Mouse (Mus musculus) ES-E14 (cell line): ENCODE data around the gene Lyrm7. TPM values are rescaled to one million over a fixed set of nuclear protein-coding genes. Genes with fewer than 3 reads are reported as not detected.
A peak's percentile ranks its signal among the peaks of the same experiment; 100 is the strongest.

Experiments used
- DNase-seq: peaks from one replicate; pipeline ENCODE4 v3.0.0-alpha.2; 2013; ENCODE audit warnings: low read depth, low spot score
- H3K27ac ChIP-seq: 2 replicates; pipeline ENCODE4 v1.5.1; 2012; ENCODE audit warnings: low read depth, mild to moderate bottlenecking, low read length, moderate library complexity, mixed read lengths; ENCODE audit not compliant: poor library complexity, insufficient read depth, severe bottlenecking
- H3K36me3 ChIP-seq: 2 replicates; pipeline ENCODE4 v1.6.1; 2012; ENCODE audit warnings: mild to moderate bottlenecking, low read length, moderate library complexity, mixed read lengths; ENCODE audit not compliant: control insufficient read depth, poor library complexity, insufficient read depth, severe bottlenecking
- H3K4me1 ChIP-seq, 2 experiments: fragments of 150-350 bp in 1 of 2; sonication (generic) in 1 of 2; 2 replicates each; pipeline ENCODE4 v1.6.1; 2012; ENCODE audit warnings: low read length in 2 of 2, mild to moderate bottlenecking in 1 of 2, mixed read lengths in 1 of 2; ENCODE audit not compliant: control insufficient read depth in 2 of 2, insufficient read depth in 2 of 2, poor library complexity in 1 of 2
- H3K4me3 ChIP-seq, 2 experiments: fragments of 150-350 bp in 1 of 2; sonication (generic) in 1 of 2; 2 replicates each; pipeline ENCODE4 v1.5.1; 2012; ENCODE audit warnings: low read length in 2 of 2, low read depth in 1 of 2, mild to moderate bottlenecking in 1 of 2, mixed read lengths in 1 of 2; ENCODE audit not compliant: insufficient read depth in 1 of 2, poor library complexity in 1 of 2, severe bottlenecking in 1 of 2
- H3K9ac ChIP-seq: 2 replicates; pipeline ENCODE4 v1.6.1; 2012; ENCODE audit warnings: low read depth, mild to moderate bottlenecking, low read length, mixed read lengths; ENCODE audit not compliant: poor library complexity, insufficient read depth, severe bottlenecking
- H3K9me3 ChIP-seq: fragments of 150-350 bp; sonication (generic); 2 replicates; pipeline ENCODE4 v1.6.1; 2012; ENCODE audit warnings: low read depth, mild to moderate bottlenecking, low read length; ENCODE audit not compliant: control insufficient read depth, insufficient read depth
- CHD2 ChIP-seq: IDR thresholded peaks from 2 replicates; pipeline ENCODE4 v1.6.1; 2014; ENCODE audit warnings: mild to moderate bottlenecking, low read depth, low read length, inconsistent platforms
- HCFC1 ChIP-seq: IDR thresholded peaks from 2 replicates; pipeline ENCODE4 v1.6.1; 2012; ENCODE audit warnings: low read length, inconsistent platforms, borderline replicate concordance; ENCODE audit not compliant: insufficient read depth
- MAFK ChIP-seq: IDR thresholded peaks from 2 replicates; pipeline ENCODE4 v1.6.1; 2014; ENCODE audit warnings: mild to moderate bottlenecking, low read depth, low read length, inconsistent platforms; ENCODE audit not compliant: insufficient read depth
- ZC3H11A ChIP-seq: IDR thresholded peaks from 2 replicates; pipeline ENCODE4 v1.6.1; 2012; ENCODE audit warnings: low read depth, mild to moderate bottlenecking, inconsistent platforms, low read length, borderline replicate concordance
- ZNF384 ChIP-seq: IDR thresholded peaks from 2 replicates; pipeline ENCODE4 v1.6.1; 2012; ENCODE audit warnings: low read depth, low read length, inconsistent platforms
- in situ Hi-C, 2 experiments: fragments of 600-800 bp; cut with MboI; formaldehyde crosslinking; loops; one replicate each; pipeline ENCODE4 v1.15.1; 2025; ENCODE audit warnings: low sequenced_read_pairs in 2 of 2, inconsistent platforms in 1 of 2; ENCODE audit not compliant: unreplicated experiment in 2 of 2
- total RNA-seq: library from RNA; depleted of rRNA; stranded (reverse); fragments of 300-350 nt; gene quantifications from 2 replicates; pipeline ENCODE4 v1.2.3, GENCODE M21; 2012

Lyrm7 gene
- total RNA-seq, 1 experiment, result 0.98 TPM

GRCm38 (mm10) chr11:54871831-54872537, 11.3 kb upstream of the Lyrm7 start:
- no peak overlapping the region for H3K9ac ChIP-seq
- TF ChIP-seq MAFK (no peak), CHD2 (no peak), ZC3H11A (no peak), HCFC1 (no peak), ZNF384 (no peak)
- no peak overlapping the region for H3K27ac ChIP-seq
- H3K4me3 ChIP-seq, result no peak overlapping the region
- H3K4me1 ChIP-seq, result 0 out of 4 replicates have a peak, but pooled peaks cover 0 to 2% of the 10 kb centered on the region in 2 experiments
- DNase-seq, result no peak
- peaks cover 26% of the 10 kb centered on the region for H3K36me3 ChIP-seq
- no peaks in the 10 kb centered on the region for H3K9me3 ChIP-seq
- in situ Hi-C loops, result loop anchor here in 1 of 2 experiments (5.0 kb wide), 1 partner anchor 170 kb away; no protein-coding TSS in a partner anchor

- H3K36me3 ChIP-seq, result peaks cover 26% of the 10 kb centered on the region
Observed at GRCm38 (mm10) chr11:54869318-54869717, 8.6 kb upstream of the Lyrm7 start.

GRCm38 (mm10) chr11:54868445-54868844, 7.7 kb upstream of the Lyrm7 start:
- H3K9ac ChIP-seq, result no peak overlapping the region
- peaks cover 0 to 6% of the 10 kb centered on the region in 2 experiments; a peak in 3 of 4 replicates for H3K4me1 ChIP-seq
- H3K36me3 ChIP-seq, result peaks cover 23% of the 10 kb centered on the region
- TF ChIP-seq MAFK, result no peak
- TF ChIP-seq ZC3H11A, result no peak
- in situ Hi-C loops, result no loop called here
- DNase-seq, result no peak
- H3K4me3 ChIP-seq, result peak overlapping the region in 1 of 2 experiments; percentile 15; a peak in 1 of 4 replicates
- no peaks in the 10 kb centered on the region for H3K9me3 ChIP-seq
- H3K27ac ChIP-seq, result no peak overlapping the region

More at GRCm38 (mm10) chr11:54869318-54869717, 8.6 kb upstream of the Lyrm7 start:
- in situ Hi-C loops, result no loop called here
- Histone ChIP-seq H3K9me3 (no peaks in the 10 kb centered on the region), H3K9ac (no peak overlapping the region), H3K4me3 (no peak overlapping the region), H3K4me1 (peaks cover 0 to 6% of the 10 kb centered on the region in 2 experiments; a peak in 3 of 4 replicates), H3K27ac (no peak overlapping the region)
- no peak for DNase-seq
- no peak for TF ChIP-seq HCFC1
- TF ChIP-seq ZNF384, result no peak
- no peak for TF ChIP-seq MAFK
- no peak for TF ChIP-seq CHD2
- no peak for TF ChIP-seq ZC3H11A

DNA sequence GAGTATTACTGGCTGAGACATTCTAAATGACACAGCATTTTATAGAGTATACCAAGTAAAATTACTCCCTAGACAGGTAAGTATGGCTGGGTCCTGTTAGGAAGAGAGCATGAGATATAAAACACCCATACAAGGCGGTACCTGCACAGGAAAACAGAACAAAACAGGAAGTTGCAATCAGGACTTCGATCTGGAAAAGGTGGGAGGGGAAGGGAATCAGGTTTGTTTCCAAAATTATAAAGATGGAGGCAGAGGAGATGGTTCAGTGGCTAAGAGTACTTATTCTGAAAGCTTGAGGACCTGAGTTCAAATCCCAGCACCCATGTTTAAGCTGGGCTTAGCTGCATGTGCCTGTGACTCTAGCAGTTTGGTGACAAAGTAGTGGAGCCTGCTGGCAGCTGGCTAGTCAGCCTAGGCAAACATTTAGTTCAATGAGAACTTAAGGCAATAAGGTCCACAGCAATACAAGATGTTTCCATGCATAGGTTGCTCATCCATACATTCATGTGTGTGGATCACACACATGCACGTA, 7.3 kb upstream of the Lyrm7 start:
- no peak for DNase-seq
- Histone ChIP-seq H3K9ac (no peak overlapping the region), H3K9me3 (no peaks in the 10 kb centered on the region), H3K36me3 (peaks cover 21% of the 10 kb centered on the region), H3K4me3 (peak overlapping the region; percentile 15 to 86; a peak in 2 of 4 replicates), H3K27ac (no peak overlapping the region), H3K4me1 (peaks cover 0 to 6% of the 10 kb centered on the region in 2 experiments; a peak in 3 of 4 replicates)
- in situ Hi-C loops, result no loop called here
- TF ChIP-seq MAFK (no peak), ZNF384 (no peak), ZC3H11A (no peak), CHD2 (no peak), HCFC1 (no peak)
